Mouse (Mus musculus) MEL (cell line): Measurements from ENCODE around the gene Syt3.

Experiments
- CTCF ChIP-seq, 3 experiments: IDR thresholded peaks in 2 of 3; conservative IDR thresholded peaks in 1 of 3; 2 replicates each; pipeline ENCODE4 v1.5.1; 2011 to 2012; ENCODE audit warnings: low read length in 3 of 3, low read depth in 2 of 3, mild to moderate bottlenecking in 2 of 3, improper control_type of control experiment in 1 of 3, inconsistent platforms in 1 of 3, mixed read lengths in 1 of 3, moderate library complexity in 1 of 3; ENCODE audit not compliant: control insufficient read depth in 1 of 3, insufficient read depth in 1 of 3, poor library complexity in 1 of 3, severe bottlenecking in 1 of 3
- GATA1 ChIP-seq: IDR thresholded peaks from 2 replicates; pipeline ENCODE4 v1.6.1; 2011; ENCODE audit warnings: low read depth, low read length, improper control_type of control experiment
- HCFC1 ChIP-seq: IDR thresholded peaks from 2 replicates; pipeline ENCODE4 v1.6.1; 2012; ENCODE audit warnings: low read depth, mild to moderate bottlenecking, inconsistent platforms, low read length, improper control_type of control experiment, moderate library complexity
- MEF2A ChIP-seq: IDR thresholded peaks from 2 replicates; pipeline ENCODE4 v1.6.1; 2014; ENCODE audit warnings: low read depth, mild to moderate bottlenecking, inconsistent platforms, low read length, improper control_type of control experiment; ENCODE audit not compliant: poor library complexity, insufficient replicate concordance, severe bottlenecking; ENCODE audit errors: extremely low read depth
- TBP ChIP-seq: IDR thresholded peaks from 2 replicates; pipeline ENCODE4 v1.8.0; 2011; ENCODE audit warnings: low read depth, low read length, improper control_type of control experiment

GRCm38 (mm10) chr7:44428968-44429521 is 45.1 kb downstream of the Syt3 start, which contains the start of gene Lrrc4b:
- TF ChIP-seq CTCF (IDR thresholded peaks at IDR 0.05 in 2 of 3, conservative IDR thresholded peaks at IDR 0.05 in 1 of 3; ENCODE audit: control insufficient read depth in 1 of 3, insufficient read depth in 1 of 3, low read depth in 2 of 3, low read length in 3 of 3, poor library complexity in 1 of 3, severe bottlenecking in 1 of 3) (no peak), GATA1 (no peak), MEF2A (no peak), HCFC1 (no peak), TBP (no peak)
